Mouse (Mus musculus) spleen, postnatal 36 days (tissue): ENCODE data around the gene Afp.

Experiments
- DNase-seq, 2 experiments: peaks; one replicate each; pipeline ENCODE4 v3.0.0; 2022; ENCODE audit warnings: low spot score in 2 of 2, mixed read lengths in 1 of 2

Afp gene

DNA sequence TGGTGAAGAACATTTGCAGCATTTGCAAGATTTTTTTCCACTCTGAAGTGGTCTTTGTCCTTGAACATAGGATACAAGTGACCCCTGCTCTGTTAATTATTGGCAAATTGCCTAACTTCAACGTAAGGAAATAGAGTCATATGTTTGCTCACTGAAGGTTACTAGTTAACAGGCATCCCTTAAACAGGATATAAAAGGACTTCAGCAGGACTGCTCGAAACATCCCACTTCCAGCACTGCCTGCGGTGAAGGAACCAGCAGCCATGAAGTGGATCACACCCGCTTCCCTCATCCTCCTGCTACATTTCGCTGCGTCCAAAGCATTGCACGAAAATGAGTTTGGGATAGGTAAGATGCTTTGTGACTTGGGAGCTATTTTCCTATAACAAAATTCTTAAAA is at the start of gene Afp:
Gene Afp, plus strand, starts transcription at position 220 of the 400 bp plus-strand sequence.
- no peak for DNase-seq

DNA sequence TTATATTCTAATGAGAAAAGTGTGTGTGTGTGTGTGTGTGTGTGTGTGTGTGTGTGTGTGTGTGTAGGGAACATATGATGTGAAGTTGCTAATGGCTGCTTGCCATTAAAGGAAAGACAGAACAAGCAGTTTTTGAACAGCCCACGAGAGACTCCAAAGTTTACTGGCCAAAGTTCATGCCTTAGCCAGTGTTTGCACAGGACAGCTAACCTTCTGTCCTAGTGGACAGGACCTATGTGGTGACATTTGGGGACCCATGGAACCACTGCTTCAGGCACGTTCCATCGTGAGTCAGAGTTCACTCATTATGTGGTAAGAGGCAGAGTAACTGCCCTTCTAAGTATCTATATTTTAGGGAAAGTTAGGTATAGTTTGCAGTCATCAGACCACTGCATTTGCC is 43.0 kb upstream of the Afp start:
- no peak for DNase-seq

DNA sequence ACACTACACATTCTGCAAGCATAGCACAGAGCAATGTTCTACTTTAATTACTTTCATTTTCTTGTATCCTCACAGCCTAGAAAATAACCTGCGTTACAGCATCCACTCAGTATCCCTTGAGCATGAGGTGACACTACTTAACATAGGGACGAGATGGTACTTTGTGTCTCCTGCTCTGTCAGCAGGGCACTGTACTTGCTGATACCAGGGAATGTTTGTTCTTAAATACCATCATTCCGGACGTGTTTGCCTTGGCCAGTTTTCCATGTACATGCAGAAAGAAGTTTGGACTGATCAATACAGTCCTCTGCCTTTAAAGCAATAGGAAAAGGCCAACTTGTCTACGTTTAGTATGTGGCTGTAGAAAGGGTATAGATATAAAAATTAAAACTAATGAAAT is 40.6 kb upstream of the Afp start:
- no peak for DNase-seq

DNA sequence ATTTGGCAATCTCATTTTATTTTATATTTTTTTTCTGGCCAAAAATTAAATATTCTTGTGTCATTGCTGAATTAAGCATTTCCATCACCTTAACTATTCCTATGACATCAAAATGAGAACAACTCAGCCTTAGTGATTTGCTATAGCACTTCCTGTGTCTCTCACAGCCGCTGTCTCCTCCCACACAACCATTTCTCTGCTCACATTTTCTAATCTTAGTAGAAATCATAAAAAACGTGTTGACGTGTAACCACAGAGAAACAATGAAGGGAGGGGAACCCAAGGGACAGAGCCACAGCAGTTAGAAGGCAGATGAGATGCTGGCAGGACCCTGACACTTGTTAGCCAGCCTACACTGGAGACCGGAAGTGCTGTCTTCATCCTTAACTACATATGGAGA is 37.8 kb upstream of the Afp start:
- no peak for DNase-seq

DNA sequence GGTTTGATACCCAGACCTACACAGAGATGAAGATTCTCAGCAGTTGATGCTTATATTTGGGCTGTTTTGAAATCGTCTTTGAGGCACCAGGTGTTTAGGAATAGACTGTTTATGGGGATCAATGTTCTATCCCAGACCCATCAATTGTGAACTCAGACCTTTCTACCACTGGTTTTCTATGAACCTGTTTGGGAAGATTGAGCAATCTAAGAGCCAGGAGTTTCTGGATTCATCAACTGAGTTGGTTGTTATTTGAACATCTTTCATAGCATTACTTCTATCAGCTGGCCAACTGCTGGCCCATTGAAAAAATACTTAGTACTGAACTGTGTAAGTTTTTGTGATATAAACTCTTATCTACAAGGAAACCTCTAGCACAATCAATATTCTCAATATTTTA is 33.3 kb upstream of the Afp start:
- no peak for DNase-seq

DNA sequence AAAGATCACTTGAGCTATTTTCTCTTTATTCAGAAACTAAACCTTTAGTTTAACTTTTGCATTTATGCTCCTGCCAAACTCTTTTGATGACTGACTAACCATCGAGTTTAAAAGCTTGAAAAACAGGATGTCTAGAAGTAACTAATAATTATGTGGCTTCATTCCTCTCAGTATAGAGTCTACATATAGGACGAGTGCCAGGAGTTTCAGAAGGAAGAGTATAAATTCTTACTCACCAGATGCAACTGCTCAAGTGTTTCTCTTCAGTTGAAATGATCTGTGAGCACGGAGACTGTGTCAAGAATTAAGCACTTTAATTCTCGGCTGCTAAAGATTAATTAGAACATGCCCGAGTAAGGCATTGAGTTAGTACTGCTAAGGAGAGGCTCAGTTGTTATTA is 31.8 kb upstream of the Afp start:
- no peak for DNase-seq

DNA sequence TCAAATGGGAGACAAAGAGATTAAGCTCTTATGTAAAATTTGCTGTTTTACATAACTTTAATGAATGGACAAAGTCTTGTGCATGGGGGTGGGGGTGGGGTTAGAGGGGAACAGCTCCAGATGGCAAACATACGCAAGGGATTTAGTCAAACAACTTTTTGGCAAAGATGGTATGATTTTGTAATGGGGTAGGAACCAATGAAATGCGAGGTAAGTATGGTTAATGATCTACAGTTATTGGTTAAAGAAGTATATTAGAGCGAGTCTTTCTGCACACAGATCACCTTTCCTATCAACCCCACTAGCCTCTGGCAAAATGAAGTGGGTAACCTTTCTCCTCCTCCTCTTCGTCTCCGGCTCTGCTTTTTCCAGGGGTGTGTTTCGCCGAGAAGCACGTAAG is 29.9 kb upstream of the Afp start, which contains the start of gene Alb:
Gene Alb, plus strand, starts transcription at position 279 of the 400 bp plus-strand sequence.
- no peak for DNase-seq

DNA sequence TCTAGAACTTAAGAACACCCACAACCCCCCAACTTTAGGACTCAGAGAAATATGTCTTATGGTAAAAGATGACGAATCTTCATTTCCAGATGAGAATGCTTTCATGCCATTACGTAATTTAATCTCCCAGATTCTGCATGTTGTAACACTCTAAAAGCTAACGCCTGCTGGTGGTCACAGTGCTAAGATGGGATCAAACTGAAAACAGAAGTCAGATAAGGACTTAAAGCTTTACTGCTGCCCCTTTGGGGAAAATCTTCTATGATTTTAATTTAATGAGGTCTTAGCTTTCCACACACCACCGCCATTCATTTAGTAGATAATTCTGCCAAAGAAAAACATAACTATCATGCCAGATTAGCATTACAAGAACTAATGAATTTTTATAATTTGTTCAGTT is 23.7 kb upstream of the Afp start:
- DNase-seq: no peak

DNA sequence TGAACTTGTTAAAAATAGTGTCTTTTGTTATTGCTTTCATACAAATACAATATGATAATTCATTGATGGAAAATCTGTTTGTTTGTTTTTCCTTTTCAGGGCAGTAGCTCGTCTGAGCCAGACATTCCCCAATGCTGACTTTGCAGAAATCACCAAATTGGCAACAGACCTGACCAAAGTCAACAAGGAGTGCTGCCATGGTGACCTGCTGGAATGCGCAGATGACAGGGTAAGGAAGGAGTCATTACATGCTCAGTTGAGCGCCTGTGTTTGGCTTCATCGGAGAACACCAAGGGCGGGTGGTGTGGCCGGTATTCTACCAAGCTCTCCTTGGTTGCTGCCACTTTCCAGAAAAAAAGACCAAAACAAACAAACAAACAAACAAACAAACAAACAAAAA is 23.3 kb upstream of the Afp start:
- no peak for DNase-seq

DNA sequence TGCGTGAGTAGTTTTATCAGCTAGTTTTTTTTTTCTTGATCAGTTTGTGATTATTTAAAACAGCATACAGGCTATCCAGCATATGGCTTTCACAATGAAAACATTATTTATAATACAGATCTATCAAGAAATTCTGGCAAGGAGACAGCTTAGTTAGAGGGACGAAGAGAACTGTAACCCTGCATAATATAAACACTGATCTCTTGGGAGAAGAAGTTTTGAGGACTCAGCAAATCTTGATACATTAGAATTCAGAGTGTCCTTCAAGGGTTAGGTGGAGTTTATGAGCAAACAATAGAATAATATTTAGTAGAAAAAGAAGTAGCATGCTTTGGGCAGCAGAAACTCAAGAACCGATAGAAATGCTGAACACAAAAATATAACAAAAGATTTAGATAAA is 19.7 kb upstream of the Afp start:
- no peak for DNase-seq

DNA sequence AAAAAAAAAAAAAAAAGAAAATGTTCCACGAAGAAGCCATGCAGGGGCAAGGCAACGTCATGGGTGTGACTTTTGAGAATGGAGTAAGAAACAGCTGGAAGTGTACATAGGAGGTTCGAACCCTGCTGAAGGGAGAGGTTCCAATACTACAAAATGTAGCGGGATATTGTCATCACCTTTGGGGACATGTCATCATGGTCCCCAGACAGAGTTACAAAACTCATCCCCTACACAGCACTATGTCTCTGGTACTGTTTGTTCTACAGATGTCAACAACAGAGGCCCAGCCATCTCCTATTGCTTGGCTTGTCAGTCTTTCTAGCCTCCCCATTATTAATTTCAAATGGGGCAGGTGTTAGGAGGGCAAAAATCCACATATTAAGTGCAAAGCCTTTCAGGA is 16.6 kb upstream of the Afp start:
- DNase-seq: no peak

DNA sequence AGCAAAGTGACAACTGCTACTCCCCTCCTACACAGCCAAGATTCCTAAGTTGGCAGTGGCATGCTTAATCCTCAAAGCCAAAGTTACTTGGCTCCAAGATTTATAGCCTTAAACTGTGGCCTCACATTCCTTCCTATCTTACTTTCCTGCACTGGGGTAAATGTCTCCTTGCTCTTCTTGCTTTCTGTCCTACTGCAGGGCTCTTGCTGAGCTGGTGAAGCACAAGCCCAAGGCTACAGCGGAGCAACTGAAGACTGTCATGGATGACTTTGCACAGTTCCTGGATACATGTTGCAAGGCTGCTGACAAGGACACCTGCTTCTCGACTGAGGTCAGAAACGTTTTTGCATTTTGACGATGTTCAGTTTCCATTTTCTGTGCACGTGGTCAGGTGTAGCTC is 16.2 kb upstream of the Afp start:
- DNase-seq: no peak

DNA sequence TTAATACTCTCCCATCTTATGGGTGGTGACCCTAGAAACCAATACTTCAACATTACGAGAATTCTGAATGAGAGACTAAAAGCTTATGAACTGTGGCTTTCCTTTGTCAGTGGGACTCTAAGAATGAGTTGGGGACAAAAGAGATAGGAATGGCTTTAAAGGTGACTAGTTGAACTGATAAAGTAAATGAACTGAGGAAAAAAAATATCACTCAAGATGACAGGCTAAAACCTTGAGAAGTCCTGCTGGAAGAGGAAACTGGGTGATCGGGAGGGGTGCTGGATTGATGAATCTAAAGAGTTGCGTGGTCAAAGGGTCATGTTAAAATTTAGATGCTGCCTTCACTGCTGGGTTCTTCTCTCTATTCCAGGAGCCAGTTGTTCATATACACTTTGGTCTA is 13.8 kb upstream of the Afp start:
- DNase-seq: no peak

DNA sequence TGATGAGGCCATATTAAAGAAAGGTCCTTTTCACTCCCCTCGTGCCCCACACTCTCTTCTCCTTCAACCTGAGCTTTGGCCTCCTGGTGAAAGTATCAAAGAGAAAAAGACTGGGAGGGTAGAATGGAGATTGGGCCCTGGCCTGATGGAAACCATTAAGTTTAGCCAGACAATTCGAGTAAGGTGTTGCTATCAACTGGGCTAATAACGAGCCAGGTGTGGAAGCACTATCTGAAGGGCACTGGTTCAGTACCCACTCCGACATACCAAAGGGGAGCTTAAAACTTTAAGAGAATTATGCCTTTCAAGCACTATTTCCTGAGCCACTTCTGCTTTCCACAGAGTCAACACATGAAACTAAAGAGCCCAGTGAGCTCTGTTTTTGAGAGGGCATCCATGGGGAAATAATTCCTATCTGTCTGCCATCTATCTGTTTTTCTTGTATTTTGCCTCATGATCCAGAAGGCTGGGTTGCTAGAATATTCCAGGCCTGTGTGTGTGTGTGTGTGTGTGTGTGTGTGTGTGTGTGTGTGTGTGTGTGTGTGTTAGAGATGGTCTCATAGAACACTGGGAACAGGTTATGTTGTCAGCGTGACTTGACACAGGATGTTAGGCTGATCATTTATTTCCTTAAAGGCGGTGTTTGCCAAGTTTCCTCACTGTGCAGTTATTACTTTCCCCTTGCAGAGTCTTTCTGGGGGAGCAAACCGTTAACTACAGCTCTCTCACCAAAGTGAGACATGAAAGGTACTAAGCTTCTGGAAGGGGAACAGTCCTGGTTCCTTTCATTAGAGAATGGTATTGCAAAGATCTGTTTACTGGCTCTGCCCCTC is 13.0 kb upstream of the Afp start:
- no peak for DNase-seq

DNA sequence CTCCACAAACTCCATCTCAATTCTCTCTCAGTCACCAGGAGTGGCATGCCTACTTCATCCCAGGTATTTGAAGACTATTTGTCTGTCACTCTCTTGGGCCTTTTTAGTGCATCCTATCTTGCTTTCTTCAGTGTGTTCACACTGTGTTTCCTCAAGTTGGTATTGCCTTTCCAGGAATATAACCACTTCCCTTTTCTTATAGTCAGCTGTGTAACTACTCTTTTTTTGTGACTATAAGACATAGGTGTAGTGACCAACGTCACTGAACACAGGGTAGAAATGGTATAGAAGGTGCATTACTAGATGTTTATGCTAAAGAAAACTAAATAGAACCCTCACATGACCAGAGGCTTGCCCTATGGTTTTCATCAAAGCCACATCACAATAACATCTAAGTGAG is 11.7 kb upstream of the Afp start:
- DNase-seq: no peak

DNA sequence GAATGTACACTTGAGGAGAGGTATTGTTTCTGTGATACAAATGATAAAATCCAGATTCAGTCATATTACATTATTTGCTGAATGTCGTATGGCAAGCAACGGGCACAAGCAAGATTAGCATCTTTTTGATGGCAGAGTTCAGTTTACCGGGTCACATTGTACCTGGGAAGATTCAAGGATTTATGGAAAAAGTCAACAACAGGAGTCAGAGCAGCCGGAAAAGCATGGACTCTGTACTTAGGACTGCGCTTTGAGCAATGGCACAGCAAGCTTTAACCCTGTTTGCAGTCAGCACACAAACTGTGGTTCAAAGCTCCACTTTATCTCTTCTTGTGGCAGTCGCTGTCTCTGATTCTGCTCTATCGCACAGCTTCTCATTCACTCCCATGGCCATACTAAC is 4.9 kb upstream of the Afp start:
- no peak for DNase-seq

DNA sequence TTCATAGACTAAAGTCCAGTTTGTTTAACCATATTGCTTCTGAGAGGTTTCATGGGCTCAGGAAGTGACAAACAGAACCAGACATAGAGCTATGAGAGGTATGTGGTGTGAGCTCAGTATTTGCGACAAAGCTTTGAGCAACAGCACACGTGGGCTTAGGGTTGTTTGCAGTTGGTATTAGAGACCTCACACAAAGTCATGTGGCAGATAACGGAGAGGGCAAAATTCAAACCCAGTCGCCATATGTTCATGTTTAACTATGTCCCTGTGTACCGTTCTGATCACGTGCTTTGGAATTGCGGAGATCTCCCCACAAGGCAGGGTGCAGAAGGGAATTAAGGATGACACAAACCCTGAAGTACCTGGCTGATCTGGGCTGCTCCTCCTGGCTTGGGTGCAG is 2.2 kb upstream of the Afp start:
- DNase-seq: no peak

DNA sequence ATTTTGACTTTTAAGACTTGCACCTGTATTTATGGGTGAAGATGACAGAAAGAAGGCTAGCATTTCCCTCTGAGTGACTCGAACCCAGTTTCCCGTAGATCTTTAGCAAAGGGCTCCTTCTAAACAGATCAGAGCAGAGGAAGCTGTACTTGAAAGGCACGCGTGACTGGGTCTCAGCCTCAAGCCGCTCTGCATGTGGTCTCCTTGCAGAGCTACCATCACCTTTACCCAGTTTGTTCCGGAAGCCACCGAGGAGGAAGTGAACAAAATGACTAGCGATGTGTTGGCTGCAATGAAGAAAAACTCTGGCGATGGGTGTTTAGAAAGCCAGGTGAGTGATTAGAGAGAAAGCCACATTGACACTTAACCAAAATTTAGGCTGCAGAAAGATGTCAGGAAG is 1.9 kb downstream of the Afp start:
- peak; percentile 71 to 74 for DNase-seq

DNA sequence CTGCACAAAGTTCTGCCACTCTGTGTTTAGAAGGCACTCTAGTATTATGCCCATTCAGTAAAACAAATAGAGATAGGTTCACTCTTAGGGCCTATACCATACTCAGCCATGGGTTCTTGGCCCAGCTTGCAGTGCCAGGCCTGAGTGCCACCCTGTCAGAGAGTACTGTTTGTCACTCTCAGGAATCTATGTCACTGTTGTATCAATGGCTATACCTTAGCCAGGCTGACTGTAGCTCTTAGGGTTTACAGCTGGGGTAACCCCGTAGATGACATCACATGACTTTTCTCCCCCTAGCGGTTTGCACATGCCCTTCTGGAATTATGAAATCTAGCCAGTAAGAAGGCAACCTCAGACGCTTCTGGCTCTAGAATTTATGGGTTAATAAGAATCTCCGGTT is 3.8 kb downstream of the Afp start:
- no peak for DNase-seq

DNA sequence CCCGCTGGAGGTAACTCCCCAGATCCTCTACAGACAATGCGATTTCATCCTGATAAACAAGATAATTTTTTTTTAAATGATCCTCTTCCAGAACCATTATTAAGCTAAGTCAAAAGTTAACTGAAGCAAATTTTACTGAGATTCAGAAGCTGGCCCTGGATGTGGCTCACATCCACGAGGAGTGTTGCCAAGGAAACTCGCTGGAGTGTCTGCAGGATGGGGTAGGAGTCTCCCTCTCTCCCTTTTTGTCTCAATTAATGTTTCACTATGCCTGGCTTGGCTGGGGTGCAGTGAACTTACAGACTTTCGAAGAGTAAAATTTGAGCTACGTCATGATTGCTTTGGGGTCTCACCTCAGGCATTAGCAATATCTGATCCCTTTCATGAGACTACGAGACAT is 9.0 kb downstream of the Afp start:
- DNase-seq: no peak

DNA sequence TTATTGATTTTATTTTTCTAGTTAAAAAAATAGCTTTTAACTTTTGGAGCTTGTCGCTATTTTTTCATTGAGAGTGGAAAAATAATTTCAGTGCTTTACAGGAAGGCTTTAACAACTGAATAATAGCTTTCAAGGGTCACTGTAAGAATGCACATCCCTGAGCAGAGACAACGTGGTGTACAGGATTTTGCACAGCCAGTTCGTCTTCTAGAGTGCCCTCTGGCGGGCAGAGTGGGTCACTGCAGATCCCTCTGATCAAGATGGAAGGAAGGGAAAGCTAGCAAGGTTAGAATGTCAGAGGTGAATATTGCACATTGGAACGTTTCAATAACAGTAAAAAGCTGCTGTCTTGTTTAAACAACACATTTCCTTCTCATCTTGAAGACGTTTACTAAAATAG is 10.2 kb downstream of the Afp start:
- peak; percentile 47 to 54 for DNase-seq

DNA sequence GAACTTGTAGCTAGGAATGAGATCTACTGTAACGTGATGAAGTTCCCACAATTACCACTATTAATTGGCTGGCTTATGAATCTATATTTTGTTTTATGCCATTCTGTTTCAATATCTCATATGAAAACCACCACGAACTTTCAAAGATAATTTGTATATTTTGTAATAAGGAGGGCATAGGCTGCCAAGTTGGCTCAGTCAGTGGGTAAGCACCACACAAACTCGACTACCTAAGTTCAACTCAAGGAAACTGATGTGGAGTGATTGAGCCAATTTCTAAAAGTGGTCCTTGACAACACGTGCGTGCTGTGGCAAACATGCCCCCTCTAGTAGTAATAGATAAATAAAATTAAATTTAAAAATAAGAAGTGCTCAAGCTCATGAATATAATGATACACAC is 11.2 kb downstream of the Afp start:
- no peak for DNase-seq

DNA sequence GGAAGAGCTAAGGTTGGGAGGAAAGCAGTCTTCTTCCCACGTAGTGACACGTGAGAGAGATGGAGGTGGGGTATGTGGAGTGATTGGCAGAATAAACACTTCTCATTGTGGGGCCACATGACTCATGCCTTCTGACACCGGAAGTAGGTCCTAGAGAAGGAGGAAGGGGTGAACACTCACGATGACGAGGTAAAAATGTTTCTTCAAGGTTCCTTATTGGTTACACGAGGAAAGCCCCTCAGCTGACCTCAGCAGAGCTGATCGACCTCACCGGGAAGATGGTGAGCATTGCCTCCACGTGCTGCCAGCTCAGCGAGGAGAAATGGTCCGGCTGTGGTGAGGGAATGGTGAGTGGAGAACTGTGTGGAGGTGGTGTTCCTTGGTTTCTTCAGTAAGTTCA is 14.2 kb downstream of the Afp start:
- DNase-seq: no peak

DNA sequence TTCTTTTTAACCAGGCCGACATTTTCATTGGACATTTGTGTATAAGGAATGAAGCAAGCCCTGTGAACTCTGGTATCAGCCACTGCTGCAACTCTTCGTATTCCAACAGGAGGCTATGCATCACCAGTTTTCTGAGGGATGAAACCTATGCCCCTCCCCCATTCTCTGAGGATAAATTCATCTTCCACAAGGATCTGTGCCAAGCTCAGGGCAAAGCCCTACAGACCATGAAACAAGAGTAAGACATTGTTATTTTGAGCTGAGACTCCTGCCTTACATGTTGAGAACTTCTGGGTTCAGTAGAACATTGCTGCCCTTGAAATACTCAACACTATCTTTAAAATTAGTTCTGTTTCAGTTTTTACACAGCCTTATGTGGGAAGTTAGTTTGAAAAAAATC is 16.0 kb downstream of the Afp start:
- DNase-seq: no peak
